Comparison of ENCODE assay signal across 16 mouse cellular contexts in genomic region chr10:77304840-77305533, GRCm38 (mm10). TPM values are rescaled to one million over a fixed set of nuclear protein-coding genes. Genes with fewer than 3 reads are reported as not detected.
DNase-seq lines count a peak whose midpoint lies in the region; ATAC-seq lines count a peak whose summit lies in the region.
"Had no signal": no experiment of that assay in that cellular context is flagged by ENCODE, and none has a peak within 500 bp of the region (broad histone marks: within the 10 kb centered on the region; RNA-seq: fewer than 3 reads in every experiment).

No protein-coding gene starts in this region.

- H3K9ac ChIP-seq in embryonic facial prominence, embryonic 14.5 days (ENCODE audit: low read depth, low read length), result no peak overlapping the region
- H3K9ac ChIP-seq in neural tube, embryonic 12.5 days, result no peak overlapping the region
- H3K9ac ChIP-seq in midbrain, embryonic 13.5 days (replicated peaks), result no peak overlapping the region
- H3K9ac ChIP-seq: embryonic facial prominence, embryonic 12.5 days; intestine, embryonic 15.5 days; liver, embryonic 14.5 days had no signal

- peak; percentile 50 for DNase-seq in embryonic facial prominence, embryonic 14.5 days (ENCODE audit: low spot score)
- no peak for DNase-seq in embryonic facial prominence, embryonic 10.5 days (ENCODE audit: low spot score)
- DNase-seq in neural tube, embryonic 10.5 days (ENCODE audit: extremely low spot score, low spot score), result no peak
- peak; percentile 67 for DNase-seq in retina, postnatal 1 day
- no peak for DNase-seq in lung, postnatal 25 days (ENCODE audit: low spot score)
- DNase-seq in layer of hippocampus, adult 8-10 months (ENCODE audit: low spot score in 2 of 2), result no peak
- DNase-seq: adrenal gland, postnatal 36 days; cerebellum, postnatal 36 days; layer of hippocampus, postnatal 36 days; lung, postnatal 14 days had no signal

- 16% methylated on average over 4 of the region's 4 CpGs for WGBS in embryonic facial prominence, embryonic 14.5 days
- WGBS in embryonic facial prominence, embryonic 10.5 days, result 33% methylated on average over 4 of the region's 4 CpGs
- 49% methylated on average over 4 of the region's 4 CpGs for WGBS in neural tube, embryonic 12.5 days
- 12% methylated on average over 4 of the region's 4 CpGs for WGBS in midbrain, embryonic 13.5 days

- no peak overlapping the region for H3K4me2 ChIP-seq in embryonic facial prominence, embryonic 14.5 days (ENCODE audit: low read depth, low read length)
- no peak overlapping the region for H3K4me2 ChIP-seq in neural tube, embryonic 12.5 days (replicated peaks)
- H3K4me2 ChIP-seq in midbrain, embryonic 13.5 days (replicated peaks), result no peak overlapping the region
- H3K4me2 ChIP-seq: embryonic facial prominence, embryonic 12.5 days; intestine, embryonic 15.5 days had no signal

- H3K4me1 ChIP-seq in embryonic facial prominence, embryonic 14.5 days (ENCODE audit: control insufficient read depth, insufficient read depth, low read length), result no peaks in the 10 kb centered on the region
- H3K4me1 ChIP-seq in embryonic facial prominence, embryonic 10.5 days, result peaks cover 7% of the 10 kb centered on the region; the same call in 1 of the 2 replicates
- H3K4me1 ChIP-seq in neural tube, embryonic 12.5 days, result no peaks in the 10 kb centered on the region; the same call in 1 of the 2 replicates
- H3K4me1 ChIP-seq in midbrain, embryonic 13.5 days (replicated peaks), result peaks cover 21% of the 10 kb centered on the region
- H3K4me1 ChIP-seq: intestine, embryonic 15.5 days; limb, embryonic 10.5 days had no signal

- no peak overlapping the region for H3K27ac ChIP-seq in embryonic facial prominence, embryonic 14.5 days (replicated peaks; ENCODE audit: low read depth, low read length)
- H3K27ac ChIP-seq in embryonic facial prominence, embryonic 10.5 days (replicated peaks), result no peak overlapping the region
- H3K27ac ChIP-seq in neural tube, embryonic 12.5 days, result no peak overlapping the region
- H3K27ac ChIP-seq in midbrain, embryonic 13.5 days, result peak overlapping the region; percentile 68
- H3K27ac ChIP-seq: embryonic facial prominence, embryonic 12.5 days; intestine, embryonic 15.5 days; limb, embryonic 10.5 days; liver, embryonic 14.5 days had no signal

- H3K36me3 ChIP-seq in embryonic facial prominence, embryonic 14.5 days (ENCODE audit: control insufficient read depth, insufficient read depth, low read length), result no peaks in the 10 kb centered on the region
- peaks cover 6% of the 10 kb centered on the region; the same call in 1 of the 2 replicates for H3K36me3 ChIP-seq in embryonic facial prominence, embryonic 10.5 days (replicated peaks)
- no peaks in the 10 kb centered on the region; the same call in 1 of the 2 replicates for H3K36me3 ChIP-seq in neural tube, embryonic 12.5 days
- peaks cover 17% of the 10 kb centered on the region for H3K36me3 ChIP-seq in midbrain, embryonic 13.5 days
- H3K36me3 ChIP-seq: intestine, embryonic 15.5 days had no signal

- H3K4me3 ChIP-seq in embryonic facial prominence, embryonic 14.5 days (ENCODE audit: low read depth, low read length), result no peak overlapping the region
- H3K4me3 ChIP-seq in embryonic facial prominence, embryonic 10.5 days, result no peak overlapping the region
- H3K4me3 ChIP-seq in neural tube, embryonic 12.5 days, result no peak overlapping the region
- no peak overlapping the region for H3K4me3 ChIP-seq in midbrain, embryonic 13.5 days (replicated peaks)
- H3K4me3 ChIP-seq: embryonic facial prominence, embryonic 12.5 days; intestine, embryonic 15.5 days; limb, embryonic 10.5 days had no signal

- ATAC-seq in embryonic facial prominence, embryonic 14.5 days (ENCODE audit: low read depth), result no peak; the same call in 1 of the 2 replicates
- ATAC-seq in neural tube, embryonic 12.5 days (ENCODE audit: low FRiP score, low read depth), result 0 out of 2 replicates have a peak, but pooled peaks have one; percentile 29
- peak; percentile 75 for ATAC-seq in midbrain, embryonic 13.5 days
- ATAC-seq: intestine, embryonic 15.5 days had no signal

- no peaks in the 10 kb centered on the region for H3K9me3 ChIP-seq in embryonic facial prominence, embryonic 14.5 days (ENCODE audit: control insufficient read depth, low read length)
- H3K9me3 ChIP-seq in embryonic facial prominence, embryonic 10.5 days, result no peaks in the 10 kb centered on the region
- H3K9me3 ChIP-seq in neural tube, embryonic 12.5 days, result no peaks in the 10 kb centered on the region
- no peaks in the 10 kb centered on the region for H3K9me3 ChIP-seq in midbrain, embryonic 13.5 days
- H3K9me3 ChIP-seq: embryonic facial prominence, embryonic 12.5 days; intestine, embryonic 15.5 days; limb, embryonic 10.5 days had no signal

- H3K27me3 ChIP-seq in embryonic facial prominence, embryonic 14.5 days (replicated peaks; ENCODE audit: control insufficient read depth, insufficient read depth, low read length), result no peaks in the 10 kb centered on the region
- no peaks in the 10 kb centered on the region for H3K27me3 ChIP-seq in embryonic facial prominence, embryonic 10.5 days (replicated peaks; ENCODE audit: low read depth, poor library complexity, severe bottlenecking)
- no peaks in the 10 kb centered on the region for H3K27me3 ChIP-seq in neural tube, embryonic 12.5 days (replicated peaks)
- no peaks in the 10 kb centered on the region for H3K27me3 ChIP-seq in midbrain, embryonic 13.5 days
- H3K27me3 ChIP-seq: embryonic facial prominence, embryonic 12.5 days; intestine, embryonic 15.5 days had no signal

RNA-seq across cellular contexts. Expression of gene Pofut2, which starts 46.0 kb away (rescaled TPM):
- polyA plus RNA-seq in embryonic facial prominence, embryonic 14.5 days (2014; fragmentation: Nextera tagmentation; extraction: Ambion mirVana), result 168 and 170 TPM in 2 replicates
- polyA plus RNA-seq in embryonic facial prominence, embryonic 10.5 days (2016; fragmentation: Nextera tagmentation; extraction: Ambion mirVana), result 74.5 and 77.0 TPM in 2 replicates
- polyA plus RNA-seq in neural tube, embryonic 12.5 days (2016; fragmentation: Nextera tagmentation; extraction: Ambion mirVana), result 68.6 and 69.3 TPM in 2 replicates
- 57.0 and 57.7 TPM in 2 replicates for polyA plus RNA-seq in midbrain, embryonic 13.5 days (2015; fragmentation: Nextera tagmentation; extraction: Ambion mirVana)
- total RNA-seq in layer of hippocampus, adult 8-10 months (2022), result 10 to 100 TPM; 30.8 to 38.4 (median 32.9) TPM

Comparison
In these comparisons a context has a peak if more than half of its experiments do, and no peak if none do; other contexts are left out.
1. DNase-seq: peak in embryonic facial prominence, embryonic 14.5 days (single experiment) and retina, postnatal 1 day (single experiment); none in embryonic facial prominence, embryonic 10.5 days (single experiment), neural tube, embryonic 10.5 days (single experiment), lung, postnatal 25 days (single experiment) and layer of hippocampus, adult 8-10 months (0 of 2).